In genomic region chr16:6882683-6883430, GRCm38 (mm10) we compare ENCODE assay signal across 11 mouse cellular contexts.
DNase-seq lines count a peak whose midpoint lies in the region; ATAC-seq and TF ChIP-seq lines count a peak whose summit lies in the region.
"Had no signal": no experiment of that assay in that cellular context is flagged by ENCODE, and none has a peak within 500 bp of the region (broad histone marks: within the 10 kb centered on the region; RNA-seq: fewer than 3 reads in every experiment).

No protein-coding gene starts in this region.

- H3K36me3 ChIP-seq in neural tube, embryonic 11.5 days (ENCODE audit: control insufficient read depth, insufficient read depth, low read length) = no peaks in the 10 kb centered on the region
- H3K36me3 ChIP-seq in forebrain, postnatal 0 days (ENCODE audit: insufficient read depth) = no peaks in the 10 kb centered on the region
- no peaks in the 10 kb centered on the region for H3K36me3 ChIP-seq in limb, embryonic 14.5 days (ENCODE audit: control insufficient read depth, insufficient read depth, low read length)
- no peaks in the 10 kb centered on the region for H3K36me3 ChIP-seq in heart, embryonic 12.5 days
- H3K36me3 ChIP-seq: embryonic facial prominence, embryonic 15.5 days; heart, embryonic 10.5 days had no signal

- no peak overlapping the region for H3K4me3 ChIP-seq in neural tube, embryonic 11.5 days (ENCODE audit: low read depth, low read length)
- no peak overlapping the region for H3K4me3 ChIP-seq in forebrain, postnatal 0 days (ENCODE audit: low read depth, low read length)
- no peak overlapping the region for H3K4me3 ChIP-seq in limb, embryonic 14.5 days (replicated peaks; ENCODE audit: low read length)
- H3K4me3 ChIP-seq in heart, embryonic 12.5 days = no peak overlapping the region
- H3K4me3 ChIP-seq: embryonic facial prominence, embryonic 15.5 days; heart, embryonic 10.5 days had no signal

- WGBS in neural tube, embryonic 11.5 days = 21% methylated on average over 12 of the region's 12 CpGs
- 15% methylated on average over 12 of the region's 12 CpGs for WGBS in forebrain, postnatal 0 days
- 25% methylated on average over 12 of the region's 12 CpGs for WGBS in limb, embryonic 14.5 days
- WGBS in heart, embryonic 12.5 days = 52% methylated on average over 12 of the region's 12 CpGs

- intact Hi-C loops in heart, postnatal 25 days (cut with DNase I) = no loop called here

- DNase-seq in neural tube, embryonic 11.5 days (ENCODE audit: low spot score) = peak; percentile 23
- no peak for DNase-seq in neural tube, embryonic 10.5 days (ENCODE audit: extremely low spot score, low spot score)
- no peak for DNase-seq in forebrain, postnatal 0 days
- no peak for DNase-seq in limb, embryonic 14.5 days (ENCODE audit: low spot score)
- DNase-seq in heart, postnatal 25 days (ENCODE audit: low spot score) = no peak
- DNase-seq: adrenal gland, postnatal 25 days; cerebellum, adult 11-12 months had no signal

- no peak overlapping the region; the same call in 1 of the 2 replicates for H3K9ac ChIP-seq in neural tube, embryonic 11.5 days (ENCODE audit: low read length)
- H3K9ac ChIP-seq in forebrain, postnatal 0 days = peak overlapping the region; percentile 43; the same call in 1 of the 2 replicates
- H3K9ac ChIP-seq in limb, embryonic 14.5 days (ENCODE audit: low read depth, low read length, severe bottlenecking) = no peak overlapping the region
- H3K9ac ChIP-seq in heart, embryonic 12.5 days = no peak overlapping the region
- H3K9ac ChIP-seq: embryonic facial prominence, embryonic 15.5 days had no signal

- peak overlapping the region; percentile 8; the same call in 1 of the 2 replicates for H3K4me2 ChIP-seq in neural tube, embryonic 11.5 days (ENCODE audit: low read depth)
- peak overlapping the region; percentile 32 for H3K4me2 ChIP-seq in forebrain, postnatal 0 days (ENCODE audit: low read depth)
- 0 out of 2 replicates have a peak overlapping the region, but pooled peaks have one; percentile 5 for H3K4me2 ChIP-seq in limb, embryonic 14.5 days (replicated peaks; ENCODE audit: low read depth, low read length, severe bottlenecking)
- H3K4me2 ChIP-seq in heart, embryonic 12.5 days = no peak overlapping the region
- H3K4me2 ChIP-seq: embryonic facial prominence, embryonic 15.5 days had no signal

- peaks cover 5% of the 10 kb centered on the region; the same call in 1 of the 2 replicates for H3K4me1 ChIP-seq in neural tube, embryonic 11.5 days (ENCODE audit: control insufficient read depth, insufficient read depth, low read length)
- peaks cover 11% of the 10 kb centered on the region; the same call in 1 of the 2 replicates for H3K4me1 ChIP-seq in forebrain, postnatal 0 days (ENCODE audit: insufficient read depth)
- H3K4me1 ChIP-seq in limb, embryonic 14.5 days (ENCODE audit: control insufficient read depth, insufficient read depth, low read length) = no peaks in the 10 kb centered on the region
- H3K4me1 ChIP-seq in heart, embryonic 12.5 days (replicated peaks) = no peaks in the 10 kb centered on the region
- H3K4me1 ChIP-seq: embryonic facial prominence, embryonic 15.5 days; heart, embryonic 10.5 days had no signal

- no peak for TF ChIP-seq POLR2A in limb, embryonic 14.5 days (IDR thresholded peaks at IDR 0.05; ENCODE audit: borderline replicate concordance, extremely low read depth, insufficient read depth, insufficient read length)

- H3K9me3 ChIP-seq in neural tube, embryonic 11.5 days (ENCODE audit: control insufficient read depth, low read length) = no peaks in the 10 kb centered on the region
- no peaks in the 10 kb centered on the region for H3K9me3 ChIP-seq in forebrain, postnatal 0 days (ENCODE audit: low read length)
- H3K9me3 ChIP-seq in limb, embryonic 14.5 days (ENCODE audit: control insufficient read depth, low read length) = no peaks in the 10 kb centered on the region
- no peaks in the 10 kb centered on the region for H3K9me3 ChIP-seq in heart, embryonic 12.5 days (replicated peaks)
- H3K9me3 ChIP-seq: embryonic facial prominence, embryonic 15.5 days; heart, embryonic 10.5 days had no signal

- H3K27me3 ChIP-seq in neural tube, embryonic 11.5 days (ENCODE audit: control insufficient read depth, insufficient read depth, low read length) = no peaks in the 10 kb centered on the region
- no peaks in the 10 kb centered on the region for H3K27me3 ChIP-seq in forebrain, postnatal 0 days (ENCODE audit: insufficient read depth, low read length)
- no peaks in the 10 kb centered on the region for H3K27me3 ChIP-seq in limb, embryonic 14.5 days (ENCODE audit: control insufficient read depth, insufficient read depth, low read length)
- H3K27me3 ChIP-seq in heart, embryonic 12.5 days (replicated peaks) = no peaks in the 10 kb centered on the region
- H3K27me3 ChIP-seq: embryonic facial prominence, embryonic 15.5 days had no signal

- H3K27ac ChIP-seq in neural tube, embryonic 11.5 days (ENCODE audit: low read depth, low read length) = no peak overlapping the region
- peak overlapping the region; percentile 29; the same call in 1 of the 2 replicates for H3K27ac ChIP-seq in forebrain, postnatal 0 days (ENCODE audit: low read depth, low read length)
- no peak overlapping the region for H3K27ac ChIP-seq in limb, embryonic 14.5 days (replicated peaks; ENCODE audit: low read depth, low read length)
- H3K27ac ChIP-seq in heart, embryonic 12.5 days (ENCODE audit: poor library complexity, severe bottlenecking) = no peak overlapping the region
- H3K27ac ChIP-seq: embryonic facial prominence, embryonic 15.5 days; heart, embryonic 10.5 days had no signal

- peak; percentile 50; the same call in 1 of the 2 replicates for ATAC-seq in neural tube, embryonic 11.5 days (ENCODE audit: insufficient read depth, low FRiP score, low TSS enrichment)
- no peak for ATAC-seq in forebrain, postnatal 0 days
- ATAC-seq in limb, embryonic 14.5 days (ENCODE audit: low FRiP score, low read depth) = no peak
- ATAC-seq in monocyte, adult 5-6 weeks (replicated peaks; ENCODE audit: insufficient number of reproducible peaks, low FRiP score, low TSS enrichment, poor library complexity, severe bottlenecking) = no peak
- ATAC-seq in heart, embryonic 12.5 days (ENCODE audit: insufficient number of reproducible peaks, low FRiP score) = no peak

- TF ChIP-seq CTCF in forebrain, postnatal 0 days (IDR thresholded peaks at IDR 0.05; ENCODE audit: low read depth) = no peak
